Mouse (Mus musculus): Measurements from ENCODE around the gene Ddx28. TPM values are rescaled to one million over a fixed set of nuclear protein-coding genes. Genes with fewer than 3 reads are reported as not detected.

Gene Ddx28
- polyA plus RNA-seq, 1 experiment: 11.8 TPM

GRCm38 (mm10) chr8:105966692-105967311 lies 44.9 kb downstream of the Ddx28 start:
- no peak for DNase-seq (ENCODE audit: low spot score)

DNA sequence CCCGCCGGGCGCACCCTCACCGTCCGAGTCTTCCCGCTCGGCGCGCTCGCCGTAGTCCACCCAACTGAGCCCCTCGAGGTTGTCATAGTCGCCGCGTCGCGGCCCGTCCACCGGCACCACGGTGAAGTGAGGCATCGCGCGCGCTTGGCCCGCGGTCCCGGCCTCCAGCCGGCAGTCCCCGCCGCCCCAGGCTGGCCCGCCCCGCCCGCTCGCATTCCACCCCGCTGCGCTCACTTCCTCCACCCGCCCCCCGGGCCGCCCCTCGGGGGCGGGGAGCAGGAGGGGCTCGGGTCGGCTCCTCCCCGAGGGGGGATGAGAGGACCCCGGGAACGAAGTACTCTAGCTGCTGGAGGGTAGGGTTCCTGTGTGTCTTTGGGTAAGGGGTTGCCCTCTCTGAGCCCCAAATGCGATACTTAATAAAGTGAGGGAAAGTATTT lies 45.8 kb downstream of the Ddx28 start, which contains the start of gene Slc12a4:
Slc12a4 (minus strand) TSS at position 193 of the 437 bp plus-strand sequence.
- peak; percentile 71 for DNase-seq (ENCODE audit: low spot score)

- DNase-seq (ENCODE audit: low spot score): no peak
Measured at GRCm38 (mm10) chr8:105965266-105965904, 46.3 kb downstream of the Ddx28 start.

DNA sequence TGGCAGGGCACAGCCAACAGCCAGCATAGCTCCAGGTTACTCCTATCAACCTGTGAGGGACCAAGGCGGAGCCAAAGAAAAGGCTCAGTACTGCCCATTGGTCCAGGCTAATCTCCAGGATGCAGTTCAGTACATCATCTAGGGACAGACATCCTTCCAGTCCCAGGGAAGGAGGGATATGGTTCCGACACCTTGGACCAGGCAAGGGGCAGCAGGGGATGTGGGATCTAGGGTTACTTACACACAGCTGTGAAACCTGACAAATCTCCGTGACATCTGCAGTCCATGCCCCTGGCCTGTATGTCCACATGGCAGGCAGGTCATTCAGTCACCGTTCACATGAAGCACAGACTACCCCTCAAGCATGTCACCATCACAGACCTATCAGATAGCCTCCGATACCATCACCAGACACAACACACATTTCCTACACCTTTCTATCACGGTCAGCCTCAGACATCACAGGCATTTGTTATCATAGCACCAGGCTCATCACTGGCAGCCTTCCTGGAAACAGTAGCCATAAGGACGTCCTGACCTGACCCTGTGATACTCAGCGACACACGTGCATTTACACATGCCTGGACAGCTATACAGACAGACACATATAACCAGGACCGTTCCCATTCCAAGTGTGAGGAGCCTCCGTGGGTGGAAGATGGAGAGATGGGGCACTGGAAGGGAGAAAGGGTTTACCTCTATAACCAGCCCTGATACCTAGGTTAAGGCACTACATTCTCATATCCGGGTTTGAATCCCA lies 47.0 kb downstream of the Ddx28 start:
- DNase-seq (ENCODE audit: low spot score): no peak

DNA sequence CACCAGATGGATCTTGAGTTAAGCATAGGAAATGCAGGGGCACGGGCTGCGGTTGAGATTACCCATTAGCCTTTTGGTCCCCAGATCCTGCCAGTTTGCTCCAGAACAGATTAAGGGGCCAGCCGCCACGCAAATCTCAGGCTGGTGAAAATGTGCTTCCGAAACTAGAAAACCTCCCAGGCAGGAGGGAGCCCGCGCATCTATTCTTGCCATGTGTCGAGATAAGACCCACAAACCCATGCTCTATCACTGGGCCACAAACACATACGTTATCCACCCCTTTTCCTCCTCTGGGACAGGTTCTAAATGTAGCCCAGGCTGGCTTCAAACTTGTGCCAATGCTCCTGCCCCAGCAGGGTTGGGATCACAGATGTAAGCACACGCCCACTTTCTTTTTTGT lies 50.1 kb downstream of the Ddx28 start:
- no peak for DNase-seq (ENCODE audit: low spot score)

DNA sequence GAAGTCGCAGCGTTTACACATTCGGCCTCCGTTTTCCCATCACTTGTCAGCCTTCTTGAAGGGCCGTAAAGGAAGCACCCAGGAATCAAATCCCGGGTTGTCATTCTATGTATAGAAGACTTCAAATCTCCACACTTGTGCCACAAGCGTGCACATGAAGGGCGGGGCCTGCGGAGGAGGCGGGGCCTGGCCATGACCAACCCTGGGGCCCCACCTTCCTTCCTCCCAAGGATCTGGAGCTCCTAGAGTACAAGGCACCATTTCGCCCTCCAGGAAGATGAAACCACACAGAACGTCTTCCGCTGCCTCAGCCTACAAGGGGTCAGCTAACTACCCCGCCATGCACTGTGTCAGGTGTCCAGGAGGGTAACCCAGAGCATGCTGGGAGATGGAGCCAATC lies 50.6 kb downstream of the Ddx28 start:
- DNase-seq (ENCODE audit: low spot score): no peak

Other genes with a start within 250 kb of the Ddx28 start
- 17.7 and 18.2 TPM in 2 replicates for gene Ranbp10, start 184.5 kb downstream of the Ddx28 start, polyA plus RNA-seq (2012; rRNA removed)
- gene Tsnaxip1, start 184.2 kb downstream of the Ddx28 start, polyA plus RNA-seq (2012; rRNA removed): not detected in 2 replicates
- 14.5 and 21.2 TPM in 2 replicates for gene Cenpt, start 158.6 kb downstream of the Ddx28 start, polyA plus RNA-seq (2012; rRNA removed)
- gene Thap11, start 156.8 kb downstream of the Ddx28 start, polyA plus RNA-seq (2012; rRNA removed): 42.2 and 44.4 TPM in 2 replicates
- 79.8 and 95.3 TPM in 2 replicates for gene Nutf2, start 151.3 kb downstream of the Ddx28 start, polyA plus RNA-seq (2012; rRNA removed)
- 38.1 and 44.6 TPM in 2 replicates for gene Edc4, start 131.0 kb downstream of the Ddx28 start, polyA plus RNA-seq (2012; rRNA removed)
- 1.9 and 2.0 TPM in 2 replicates for gene Nrn1l, start 118.3 kb downstream of the Ddx28 start, polyA plus RNA-seq (2012; rRNA removed)
- 30.0 and 32.6 TPM in 2 replicates for gene Pskh1, start 111.4 kb downstream of the Ddx28 start, polyA plus RNA-seq (2012; rRNA removed)
- 1.4 and 1.8 TPM in 2 replicates for gene Ctrl, start 78.0 kb downstream of the Ddx28 start, polyA plus RNA-seq (2012; rRNA removed)
- 82.8 and 98.7 TPM in 2 replicates for gene Psmb10, start 73.4 kb downstream of the Ddx28 start, polyA plus RNA-seq (2012; rRNA removed)
- gene Lcat, start 68.5 kb downstream of the Ddx28 start, polyA plus RNA-seq (2012; rRNA removed): 3.7 and 5.2 TPM in 2 replicates
- 64.3 and 69.6 TPM in 2 replicates for gene Slc12a4, start 45.8 kb downstream of the Ddx28 start, polyA plus RNA-seq (2012; rRNA removed)
- gene Dpep3, start 32.5 kb downstream of the Ddx28 start, polyA plus RNA-seq (2012; rRNA removed): 0.12 and 0.17 TPM in 2 replicates
- 16.6 and 19.3 TPM in 2 replicates for gene Dus2, start 20.5 kb downstream of the Ddx28 start, polyA plus RNA-seq (2012; rRNA removed)
- 0.06 and 0.07 TPM in 2 replicates for gene Dpep2nb, start 5.9 kb downstream of the Ddx28 start, polyA plus RNA-seq (2012; rRNA removed)
- gene Nfatc3, start 47.0 kb upstream of the Ddx28 start, polyA plus RNA-seq (2012; rRNA removed): 15.4 and 19.9 TPM in 2 replicates
- gene Esrp2, start 125.1 kb upstream of the Ddx28 start, polyA plus RNA-seq (2012; rRNA removed): 57.5 and 70.1 TPM in 2 replicates
- gene Pla2g15, start 138.5 kb upstream of the Ddx28 start, polyA plus RNA-seq (2012; rRNA removed): 13.5 and 18.5 TPM in 2 replicates
- gene Slc7a6, start 157.0 kb upstream of the Ddx28 start, polyA plus RNA-seq (2012; rRNA removed): 36.0 and 45.0 TPM in 2 replicates
- 25.8 and 26.3 TPM in 2 replicates for gene Slc7a6os, start 199.1 kb upstream of the Ddx28 start, polyA plus RNA-seq (2012; rRNA removed)
- 16.6 and 19.1 TPM in 2 replicates for gene Prmt7, start 199.1 kb upstream of the Ddx28 start, polyA plus RNA-seq (2012; rRNA removed)

Data from urinary bladder, adult 2 months (tissue).